Mouse (Mus musculus): ENCODE measurements at regions not wholly inside any gene's neighbourhood (a gene's known extent, or its start where the extent isn't known, plus 50 kb on each side); places are given as distances from the start of the nearest gene placed in this dataset.

DNA sequence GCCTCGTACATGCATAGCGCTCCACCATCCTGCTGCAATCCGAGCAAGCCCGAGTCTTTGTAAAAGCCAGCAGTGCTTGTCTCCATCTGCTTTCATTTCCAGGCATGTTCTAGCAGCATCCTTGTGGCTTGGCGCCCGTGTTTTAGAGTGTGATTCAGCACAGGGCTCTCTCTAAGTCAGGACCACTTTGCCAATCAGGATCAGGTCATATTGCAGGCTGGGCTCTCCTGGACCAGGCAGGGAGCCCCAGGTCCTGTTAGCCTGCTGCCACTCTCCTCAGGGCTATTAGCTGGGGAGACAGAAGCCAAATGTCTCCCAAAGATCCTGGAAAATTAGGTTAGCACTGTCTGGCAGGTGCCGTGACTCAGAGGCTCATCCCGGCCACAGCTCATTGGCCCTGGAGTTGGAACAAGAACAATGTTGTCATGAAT lies 70.8 kb upstream of the Smg1 start:
- no peak for TF ChIP-seq POLR2A (IDR thresholded peaks at IDR 0.05; ENCODE audit: insufficient read length, low read depth)
- TF ChIP-seq USF1 (IDR thresholded peaks at IDR 0.05; ENCODE audit: low read depth), result no peak
- TF ChIP-seq POLR2AphosphoS2 (IDR thresholded peaks at IDR 0.05; ENCODE audit: insufficient read length, low read depth), result no peak
- no peak for TF ChIP-seq MYOD1 (IDR thresholded peaks at IDR 0.05; ENCODE audit: control insufficient read depth in 1 of 3, insufficient read length in 2 of 3, low read depth in 2 of 3)
- TF ChIP-seq TCF12 (IDR thresholded peaks at IDR 0.05; ENCODE audit: insufficient read depth, poor library complexity, severe bottlenecking), result no peak

Measured in myocyte (in vitro differentiated cells).